ENCODE assay signal across 12 mouse cellular contexts in the genomic region with DNA sequence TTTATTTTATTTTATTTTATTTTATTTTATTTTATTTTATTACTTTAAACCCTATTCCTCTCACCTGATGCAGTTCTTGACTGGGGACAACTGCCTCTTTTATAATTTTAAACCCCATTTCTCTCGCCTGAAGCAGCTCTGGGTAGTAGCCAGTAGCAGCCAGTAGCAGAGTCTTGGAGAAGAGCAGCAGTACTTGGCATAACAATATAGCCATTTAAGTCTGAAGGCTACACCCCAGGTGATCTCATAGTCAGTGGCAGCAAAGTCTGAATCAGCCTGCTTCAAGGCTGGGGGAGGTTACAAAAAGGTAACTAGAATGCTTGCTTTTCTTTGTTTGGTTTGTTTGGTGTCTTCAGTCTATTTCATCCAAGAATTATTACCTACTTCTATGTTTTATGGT.
"Had no signal": no experiment of that assay in that cellular context is flagged by ENCODE, and none has a peak within 500 bp of the region (broad histone marks: within the 10 kb centered on the region; RNA-seq: fewer than 3 reads in every experiment).

No protein-coding gene starts in this region.

- DNase-seq: liver, postnatal 0 days; lung, adult 2 months; lung, postnatal 14 days; lung, postnatal 36 days; retina, postnatal 1 day; right cerebral cortex, adult 18-20 months; right cerebral cortex, postnatal 25 days; right cerebral cortex, postnatal 4 days; spleen, adult 18-20 months; thymus, adult 2 months; thymus, postnatal 25 days; thymus, postnatal 4 days had no signal
